Mouse (Mus musculus): ENCODE data around the gene Mmp20.

GRCm38 (mm10) chr9:7686024-7686423, 58.0 kb downstream of the Mmp20 start:
- TF ChIP-seq GATA2 (IDR thresholded peaks at IDR 0.05; ENCODE audit: borderline replicate concordance, low read depth, low read length) = no peak
- TF ChIP-seq CTCF (IDR thresholded peaks at IDR 0.05; ENCODE audit: low read depth, low read length) = no peak
- TF ChIP-seq TAL1 (conservative IDR thresholded peaks at IDR 0.05; ENCODE audit: low read depth, low read length) = no peak
- TF ChIP-seq GATA1 (IDR thresholded peaks at IDR 0.05; ENCODE audit: borderline replicate concordance, low read length) = no peak

All from G1E (cell line).